Mouse (Mus musculus) heart, postnatal 0 days (tissue): ENCODE measurements at regions not wholly inside any gene's neighbourhood (a gene's known extent, or its start where the extent isn't known, plus 50 kb on each side); places are given as distances from the start of the nearest gene placed in this dataset.

ENCODE experiments used
- CTCF ChIP-seq: IDR thresholded peaks from 2 replicates; pipeline ENCODE4 v1.5.1; 2016; ENCODE audit warnings: antibody characterized with exemption, control low read depth, low read depth
- EP300 ChIP-seq: IDR thresholded peaks from 2 replicates; pipeline ENCODE4 v1.6.1; 2016; ENCODE audit warnings: antibody characterized with exemption, low read depth

DNA sequence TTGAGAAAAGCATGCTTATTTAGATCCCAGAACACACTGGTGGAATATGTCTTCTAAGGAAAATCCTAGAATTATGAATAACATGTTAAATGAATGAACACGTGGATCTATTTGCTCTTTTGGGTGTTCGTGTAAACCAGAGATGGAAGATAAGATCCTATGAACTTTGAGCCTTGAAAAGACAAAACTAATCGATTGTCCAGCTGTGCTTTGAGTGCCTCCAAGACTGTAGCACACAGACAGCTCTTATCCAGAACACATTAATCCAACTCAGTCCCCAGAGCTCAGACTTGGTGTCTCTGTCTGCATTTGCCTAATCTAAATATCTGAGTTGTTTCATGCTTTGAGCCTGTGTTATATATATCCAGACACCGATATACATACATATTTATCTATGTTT is 80.0 kb upstream of the Frem2 start:
- no peak for TF ChIP-seq CTCF
- TF ChIP-seq EP300, result no peak
